Mouse (Mus musculus): ENCODE results near the gene Syt16.

Gene Syt16

GRCm38 (mm10) chr12:74013739-74014138, 16.3 kb downstream of the Syt16 start:
- peak; percentile 76 for DNase-seq (ENCODE audit: low read depth, low spot score)

DNA sequence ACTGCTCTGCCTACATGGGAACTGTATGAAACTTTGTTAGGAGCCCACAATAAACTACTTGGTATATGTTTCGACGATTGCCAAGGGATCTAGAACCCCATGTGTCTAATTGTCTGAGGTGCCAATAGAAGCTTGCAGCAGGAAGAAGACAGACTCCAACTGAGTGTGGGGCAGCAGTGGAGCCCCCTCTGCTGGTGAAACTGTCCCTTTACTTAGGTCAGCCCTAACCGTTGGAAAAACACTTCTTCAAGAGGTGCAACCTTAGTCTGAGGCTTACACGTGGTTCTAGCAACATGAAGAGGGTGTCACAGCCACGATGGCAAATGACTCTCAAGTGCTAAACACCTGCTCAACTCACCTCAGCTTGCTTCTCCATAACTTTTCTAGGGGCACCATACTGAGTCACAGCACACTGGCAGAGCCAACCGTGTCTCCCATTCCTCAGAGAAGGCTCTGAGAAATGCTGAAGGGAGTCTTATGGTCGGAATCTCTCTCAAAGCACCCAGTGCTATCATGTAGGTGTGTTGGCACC, 17.3 kb downstream of the Syt16 start:
- peak; percentile 41 for DNase-seq (ENCODE audit: low read depth, low spot score)

GRCm38 (mm10) chr12:74015491-74015890, 18.0 kb downstream of the Syt16 start:
- DNase-seq (ENCODE audit: low read depth, low spot score): no peak

GRCm38 (mm10) chr12:74023260-74023659, 25.8 kb downstream of the Syt16 start:
- no peak for DNase-seq (ENCODE audit: low read depth, low spot score)

DNA sequence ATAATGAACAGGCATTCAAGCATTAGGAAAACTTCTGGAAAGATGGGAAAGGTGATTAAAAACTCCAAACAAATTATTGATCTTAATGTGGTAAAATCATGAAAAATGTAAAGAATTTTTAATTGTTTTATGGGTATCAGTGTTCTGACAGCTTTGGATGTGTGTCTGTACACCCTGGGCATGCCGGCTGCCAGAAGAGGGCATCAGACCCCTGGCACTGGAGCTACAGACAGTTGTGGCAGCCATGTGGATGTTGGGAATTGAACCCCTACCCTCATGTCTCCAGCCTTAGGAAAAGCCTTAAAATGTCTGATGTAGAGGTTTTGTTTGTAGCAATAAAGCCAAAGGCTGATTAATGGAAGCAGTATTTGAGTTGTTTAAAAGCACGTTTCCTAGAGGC, 27.5 kb downstream of the Syt16 start:
- DNase-seq (ENCODE audit: low read depth, low spot score): no peak

- DNase-seq (ENCODE audit: low read depth, low spot score): no peak
Observed at GRCm38 (mm10) chr12:74043225-74043624, 45.8 kb downstream of the Syt16 start.

DNA sequence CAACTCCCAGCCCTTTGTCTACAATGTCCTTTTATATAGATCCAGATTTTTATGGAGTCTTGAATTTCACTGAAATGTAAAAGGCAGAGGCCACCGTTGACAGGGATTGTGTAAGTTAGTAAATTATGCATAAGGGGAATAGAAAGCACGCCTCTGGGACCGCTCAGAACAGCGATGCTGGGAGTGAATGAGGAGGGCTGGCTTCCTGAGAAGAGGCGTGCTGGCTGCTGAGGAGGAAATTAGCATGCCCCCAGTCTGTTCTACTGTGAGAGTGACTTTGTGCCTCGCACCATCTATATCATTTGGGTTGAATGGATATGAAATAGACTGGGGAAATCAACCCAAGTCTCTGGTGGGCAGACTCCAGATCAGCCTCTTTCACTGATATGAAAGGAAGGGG, 46.3 kb downstream of the Syt16 start:
- no peak for DNase-seq (ENCODE audit: low read depth, low spot score)

DNA sequence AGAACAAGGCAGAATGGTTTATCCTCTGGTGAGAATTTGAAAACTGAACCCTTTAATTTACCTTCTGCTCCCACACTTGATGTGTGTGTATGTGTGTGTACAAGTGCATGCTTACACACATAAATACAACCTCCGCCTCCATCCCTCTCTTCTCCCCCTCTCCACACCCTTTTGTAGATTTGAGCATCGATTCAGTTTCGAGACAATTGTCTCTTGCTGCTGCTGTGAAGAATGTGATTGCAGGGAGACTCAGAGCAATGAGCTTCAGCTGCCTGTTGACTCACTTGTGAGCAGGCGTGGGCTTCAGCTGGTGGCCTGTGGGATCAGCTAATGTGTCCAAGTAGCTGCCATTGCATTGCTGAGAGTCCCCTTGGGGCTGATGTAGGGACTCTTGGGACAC, 46.8 kb downstream of the Syt16 start:
- DNase-seq (ENCODE audit: low read depth, low spot score): no peak

- peak; percentile 41 for DNase-seq (ENCODE audit: low read depth, low spot score)
Observed at GRCm38 (mm10) chr12:74055336-74055931, 58.0 kb downstream of the Syt16 start.

GRCm38 (mm10) chr12:74056162-74056561, 58.7 kb downstream of the Syt16 start:
- DNase-seq (ENCODE audit: low read depth, low spot score): no peak

DNA sequence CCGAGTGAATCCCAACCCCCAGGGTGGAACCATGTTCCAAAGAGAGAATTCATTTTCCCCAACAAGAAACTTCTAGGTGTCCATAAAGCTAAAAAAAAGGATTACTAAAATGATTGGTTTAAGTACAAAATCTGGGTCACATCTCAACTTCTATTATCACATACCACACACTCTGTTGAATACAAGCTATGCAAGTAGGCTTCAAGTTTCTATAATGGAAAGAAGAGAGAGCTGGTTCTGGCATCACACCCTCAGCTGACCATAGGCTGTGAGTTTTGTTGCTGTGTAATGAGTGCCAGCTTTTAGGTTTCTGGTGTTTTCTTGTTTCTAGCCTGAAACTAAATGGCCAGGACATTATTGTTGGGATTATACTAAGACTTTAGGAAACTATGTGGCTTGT, 65.1 kb downstream of the Syt16 start:
- no peak for DNase-seq (ENCODE audit: low read depth, low spot score)

- no peak for DNase-seq (ENCODE audit: low read depth, low spot score)
Observed at GRCm38 (mm10) chr12:74068912-74069311, 71.5 kb downstream of the Syt16 start.

- no peak for DNase-seq (ENCODE audit: low read depth, low spot score)
Observed at GRCm38 (mm10) chr12:74075590-74075989, 78.1 kb downstream of the Syt16 start.

- no peak for DNase-seq (ENCODE audit: low read depth, low spot score)
Observed at GRCm38 (mm10) chr12:74076091-74076490, 78.6 kb downstream of the Syt16 start.

DNA sequence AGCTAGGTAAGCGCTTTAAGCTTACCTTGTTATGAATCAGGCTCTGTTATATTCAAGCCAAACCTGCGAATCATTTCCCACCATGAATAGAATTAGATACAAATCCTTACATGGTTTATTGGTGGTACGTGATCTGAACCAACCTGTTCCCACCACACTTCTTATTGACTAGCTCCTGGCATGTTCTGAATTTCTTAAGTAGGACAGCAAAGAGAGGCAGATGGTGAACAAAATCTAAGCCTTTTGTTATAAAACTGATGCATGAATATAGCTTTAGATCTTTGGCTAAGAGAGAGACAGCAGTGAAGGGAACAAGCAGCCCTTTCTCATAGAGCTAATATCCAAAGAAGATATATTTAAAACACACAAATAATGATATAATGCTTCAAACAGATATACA, 83.7 kb downstream of the Syt16 start:
- DNase-seq (ENCODE audit: low read depth, low spot score): no peak

GRCm38 (mm10) chr12:74084389-74084788, 86.9 kb downstream of the Syt16 start:
- DNase-seq (ENCODE audit: low read depth, low spot score): no peak

- no peak for DNase-seq (ENCODE audit: low read depth, low spot score)
Observed at GRCm38 (mm10) chr12:74087086-74087485, 89.6 kb downstream of the Syt16 start.

GRCm38 (mm10) chr12:74089342-74090131, 92.1 kb downstream of the Syt16 start:
- no peak for DNase-seq (ENCODE audit: low read depth, low spot score)

- no peak for DNase-seq (ENCODE audit: low read depth, low spot score)
Observed at GRCm38 (mm10) chr12:74092546-74092945, 95.1 kb downstream of the Syt16 start.

DNA sequence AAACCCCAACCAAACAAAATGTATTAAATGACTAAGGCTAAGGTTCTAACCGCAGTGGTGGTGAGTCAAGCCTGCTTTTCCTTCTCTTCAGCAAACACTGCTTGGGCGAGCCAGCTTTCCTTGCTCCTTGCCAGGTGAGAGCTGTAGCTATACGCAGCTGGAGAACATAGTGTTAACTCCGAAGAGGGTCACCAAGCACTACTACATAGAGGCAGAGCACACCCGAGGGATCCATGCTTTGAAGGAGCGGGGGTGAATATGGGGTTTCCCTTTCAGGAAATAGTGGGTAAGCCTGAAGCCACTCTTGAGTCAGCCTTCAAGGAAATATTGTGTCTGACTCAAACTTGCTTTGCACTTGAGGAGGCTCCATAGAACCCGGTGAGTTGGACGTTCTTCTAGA, 95.6 kb downstream of the Syt16 start:
- DNase-seq (ENCODE audit: low read depth, low spot score): no peak

- no peak for DNase-seq (ENCODE audit: low read depth, low spot score)
Observed at GRCm38 (mm10) chr12:74094701-74095100, 97.2 kb downstream of the Syt16 start.

GRCm38 (mm10) chr12:74098572-74099290, 101.3 kb downstream of the Syt16 start:
- no peak for DNase-seq (ENCODE audit: low read depth, low spot score)

All from forelimb bud, embryonic 11.5 days (tissue).